ENCODE assay signal across 10 mouse cellular contexts in the genomic region with DNA sequence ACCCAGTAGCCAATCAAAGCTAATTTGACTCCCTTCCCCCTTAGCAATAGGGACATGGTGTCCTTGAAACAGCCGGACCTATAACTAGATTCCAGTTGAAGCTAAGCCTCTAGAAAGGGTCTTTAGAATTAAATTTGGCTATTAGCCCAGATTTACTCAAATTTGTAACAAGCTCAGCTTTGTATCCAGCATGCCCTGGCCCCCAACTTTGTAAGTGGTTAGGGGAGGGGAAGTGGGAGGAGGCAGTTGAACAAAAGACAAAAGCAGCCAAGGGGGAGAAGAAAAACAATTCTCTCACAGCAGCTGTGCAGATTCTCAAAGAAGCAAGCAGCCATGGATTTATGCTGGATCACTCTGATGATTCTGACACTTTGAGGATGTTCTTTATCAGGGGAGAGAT. TPM values are rescaled to one million over a fixed set of nuclear protein-coding genes. Genes with fewer than 3 reads are reported as not detected.
A peak's percentile ranks its signal among the peaks of the same experiment; 100 is the strongest.
DNase-seq lines count a peak whose midpoint lies in the region; ATAC-seq and TF ChIP-seq lines count a peak whose summit lies in the region.
"Had no signal": no experiment of that assay in that cellular context is flagged by ENCODE, and none has a peak within 500 bp of the region (broad histone marks: within the 10 kb centered on the region; RNA-seq: fewer than 3 reads in every experiment).

No protein-coding gene starts in this region.

- WGBS in forebrain, embryonic 11.5 days, result 17% methylated on average over 1 of the region's 1 CpGs
- 24% methylated on average over 1 of the region's 1 CpGs for WGBS in forebrain, embryonic 10.5 days
- 48% methylated on average over 1 of the region's 1 CpGs for WGBS in hindbrain, postnatal 0 days

- no peak for TF ChIP-seq CTCF in hindbrain, postnatal 0 days (IDR thresholded peaks at IDR 0.05; ENCODE audit: low read depth)

- H3K4me1 ChIP-seq in forebrain, embryonic 11.5 days (replicated peaks; ENCODE audit: control insufficient read depth, insufficient read depth, low read length), result no peaks in the 10 kb centered on the region
- peaks cover 8% of the 10 kb centered on the region for H3K4me1 ChIP-seq in forebrain, embryonic 10.5 days
- H3K4me1 ChIP-seq in hindbrain, postnatal 0 days (ENCODE audit: insufficient read depth, low read length), result no peaks in the 10 kb centered on the region

- no peaks in the 10 kb centered on the region for H3K36me3 ChIP-seq in forebrain, embryonic 11.5 days (ENCODE audit: control insufficient read depth, insufficient read depth, low read length)
- H3K36me3 ChIP-seq in forebrain, embryonic 10.5 days (replicated peaks), result no peaks in the 10 kb centered on the region
- no peaks in the 10 kb centered on the region for H3K36me3 ChIP-seq in hindbrain, postnatal 0 days (ENCODE audit: insufficient read depth, low read length)

- no peak overlapping the region for H3K4me3 ChIP-seq in forebrain, embryonic 11.5 days (ENCODE audit: low read depth, low read length)
- H3K4me3 ChIP-seq in forebrain, embryonic 10.5 days, result no peak overlapping the region
- H3K4me3 ChIP-seq in hindbrain, postnatal 0 days (ENCODE audit: low read length), result no peak overlapping the region

- no peaks in the 10 kb centered on the region for H3K9me3 ChIP-seq in forebrain, embryonic 11.5 days (ENCODE audit: control insufficient read depth, low read length)
- no peaks in the 10 kb centered on the region for H3K9me3 ChIP-seq in forebrain, embryonic 10.5 days
- H3K9me3 ChIP-seq in hindbrain, postnatal 0 days (ENCODE audit: low read length), result no peaks in the 10 kb centered on the region

- H3K27ac ChIP-seq in forebrain, embryonic 11.5 days (ENCODE audit: low read depth, low read length), result no peak overlapping the region
- no peak overlapping the region for H3K27ac ChIP-seq in forebrain, embryonic 10.5 days
- H3K27ac ChIP-seq in hindbrain, postnatal 0 days, result peak overlapping the region; percentile 58; the same call in 1 of the 2 replicates

- H3K27me3 ChIP-seq in forebrain, embryonic 11.5 days (ENCODE audit: control insufficient read depth, insufficient read depth, low read length), result peaks cover 2% of the 10 kb centered on the region; the same call in 1 of the 2 replicates
- peaks cover 80% of the 10 kb centered on the region for H3K27me3 ChIP-seq in forebrain, embryonic 10.5 days (ENCODE audit: poor library complexity, severe bottlenecking)
- H3K27me3 ChIP-seq in hindbrain, postnatal 0 days (ENCODE audit: insufficient read depth, low read length), result no peaks in the 10 kb centered on the region

- peak; percentile 89 for ATAC-seq in forebrain, embryonic 11.5 days (replicated peaks; ENCODE audit: low FRiP score)
- peak; percentile 91 for ATAC-seq in hindbrain, postnatal 0 days

- DNase-seq in forebrain, embryonic 11.5 days (ENCODE audit: low spot score), result peak; percentile 57
- no peak for DNase-seq in forebrain, embryonic 10.5 days (ENCODE audit: extremely low spot score, low spot score)
- DNase-seq in testis, postnatal 14 days (ENCODE audit: low spot score), result peak; percentile 18
- no peak for DNase-seq in testis, postnatal 10 days (ENCODE audit: low spot score)
- peak; percentile 75 for DNase-seq in hindbrain, postnatal 0 days (ENCODE audit: low spot score)
- DNase-seq in retina, postnatal 1 day, result peak; percentile 95
- DNase-seq in urinary bladder, postnatal 4 days (ENCODE audit: low spot score in 2 of 2), result no peak
- DNase-seq in cerebellum, postnatal 14 days, result no peak
- DNase-seq: cerebellum, postnatal 36 days; gastrocnemius, postnatal 25 days had no signal

- no peak overlapping the region for H3K9ac ChIP-seq in forebrain, embryonic 11.5 days (ENCODE audit: low read length)
- H3K9ac ChIP-seq in hindbrain, postnatal 0 days (replicated peaks; ENCODE audit: low read length), result no peak overlapping the region

- no peak overlapping the region for H3K4me2 ChIP-seq in forebrain, embryonic 11.5 days (ENCODE audit: low read depth, low read length, severe bottlenecking)
- no peak overlapping the region for H3K4me2 ChIP-seq in hindbrain, postnatal 0 days (ENCODE audit: low read depth, low read length)

RNA-seq across cellular contexts. Expression of gene Gpm6b, which starts 32.8 kb away (rescaled TPM):
- polyA plus RNA-seq in forebrain, embryonic 11.5 days (2014; fragmentation: Nextera tagmentation; extraction: Ambion mirVana), result 97.7 and 104 TPM in 2 replicates
- 37.1 and 43.5 TPM in 2 replicates for polyA plus RNA-seq in forebrain, embryonic 10.5 days (2016; fragmentation: Nextera tagmentation; extraction: Ambion mirVana)
- 358 and 393 TPM in 2 replicates for total RNA-seq in hindbrain, postnatal 0 days (2014; rRNA removed)
- 369 and 418 TPM in 2 replicates for polyA plus RNA-seq in hindbrain, postnatal 0 days (2015; fragmentation: Nextera tagmentation; extraction: Ambion mirVana)

Comparison
In these comparisons a context has a peak if more than half of its experiments do, and no peak if none do; other contexts are left out.
1. DNase-seq: peak in forebrain, embryonic 11.5 days (single experiment), testis, postnatal 14 days (single experiment), hindbrain, postnatal 0 days (single experiment) and retina, postnatal 1 day (single experiment); none in forebrain, embryonic 10.5 days (single experiment), testis, postnatal 10 days (single experiment), urinary bladder, postnatal 4 days (0 of 2) and cerebellum, postnatal 14 days (0 of 2).